Mouse (Mus musculus) neural tube, embryonic 12.5 days (tissue): ENCODE data around the gene Atp2a2. TPM values are rescaled to one million over a fixed set of nuclear protein-coding genes. Genes with fewer than 3 reads are reported as not detected.
"Not testable (repeated sequence)": the region's sequence is repeated elsewhere in the genome, so short reads cannot be mapped to it uniquely, and the experiment has no call there.

Experiments
- ATAC-seq: fragments of 200-750 bp; cut with Nextera tagmentation; 2 replicates; pipeline ENCODE4 v1.8.0; 2017; ENCODE audit warnings: low read depth, mild to moderate bottlenecking, moderate TSS enrichment, moderate library complexity; ENCODE audit not compliant: low FRiP score
- H3K27ac ChIP-seq: fragments of 300-500 bp; sonication (generic); 2 replicates; pipeline ENCODE4 v1.5.1; 2016
- H3K27me3 ChIP-seq: fragments of 300-500 bp; sonication (generic); replicated peaks from 2 replicates; pipeline ENCODE4 v1.6.1; 2016; ENCODE audit warnings: mild to moderate bottlenecking
- H3K36me3 ChIP-seq: fragments of 300-500 bp; sonication (generic); 2 replicates; pipeline ENCODE4 v1.6.1; 2016; ENCODE audit warnings: mild to moderate bottlenecking
- H3K4me1 ChIP-seq: fragments of 300-500 bp; sonication (generic); 2 replicates; pipeline ENCODE4 v1.6.1; 2016
- H3K4me2 ChIP-seq: fragments of 300-500 bp; sonication (generic); replicated peaks from 2 replicates; pipeline ENCODE4 v1.6.1; 2016; ENCODE audit warnings: mild to moderate bottlenecking
- H3K4me3 ChIP-seq: fragments of 300-500 bp; sonication (generic); 2 replicates; pipeline ENCODE4 v1.5.1; 2016
- H3K9ac ChIP-seq: fragments of 300-500 bp; sonication (generic); 2 replicates; pipeline ENCODE4 v1.6.1; 2016; ENCODE audit warnings: mild to moderate bottlenecking
- H3K9me3 ChIP-seq: fragments of 300-500 bp; sonication (generic); 2 replicates; pipeline ENCODE4 v1.6.1; 2016; ENCODE audit warnings: mild to moderate bottlenecking
- WGBS: fragments of 180-500 bp; shearing (Covaris S2); methylation state at CpG from one replicate; pipeline ENCODE4 v1.1.7; 2016; 5-methylcytosine and 5-hydroxymethylcytosine counted together
- polyA plus RNA-seq: library from polyadenylated mRNA; unstranded; fragments of >200 nt; fragmentation: Nextera tagmentation; extraction: Ambion mirVana; gene quantifications from 2 replicates; pipeline ENCODE4 v1.2.1, GENCODE M21; 2016

Gene Atp2a2
- polyA plus RNA-seq, 1 experiment from 2014 or later, result 76.1 TPM

DNA sequence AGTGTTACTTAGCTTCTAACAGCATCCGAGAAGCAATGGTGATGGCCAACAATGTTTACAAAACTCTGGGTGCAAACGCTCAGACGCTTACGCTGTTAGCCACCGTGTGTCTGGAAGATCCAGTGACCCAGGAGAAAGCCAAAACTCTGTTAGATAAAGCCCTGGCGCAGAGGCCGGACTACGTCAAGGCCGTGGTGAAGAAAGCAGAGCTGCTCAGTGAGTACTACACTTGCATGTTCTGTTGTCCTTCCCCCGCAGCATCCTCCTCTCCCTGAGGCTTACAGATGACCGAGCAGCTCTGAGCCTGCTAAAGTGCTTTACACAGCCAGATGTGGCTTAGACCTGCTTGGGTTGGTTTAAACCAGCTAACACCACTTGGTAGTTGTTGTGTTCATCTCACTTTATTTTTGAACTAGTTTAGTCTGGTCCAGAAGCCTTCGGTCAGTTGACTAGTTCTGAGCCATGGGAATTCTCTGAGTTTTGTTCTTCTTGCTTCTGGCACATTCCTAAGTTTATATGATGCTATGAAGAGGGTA, 61.9 kb downstream of the Atp2a2 start:
- no peak overlapping the region for H3K27ac ChIP-seq
- no peak for ATAC-seq
- no peak overlapping the region for H3K9ac ChIP-seq
- H3K36me3 ChIP-seq, result peaks cover 98% of the 10 kb centered on the region
- no peaks in the 10 kb centered on the region for H3K9me3 ChIP-seq
- WGBS, result 95% methylated on average over 12 of the region's 12 CpGs
- H3K4me3 ChIP-seq, result no peak overlapping the region
- H3K4me2 ChIP-seq, result no peak overlapping the region
- H3K27me3 ChIP-seq, result no peaks in the 10 kb centered on the region
- H3K4me1 ChIP-seq, result no peaks in the 10 kb centered on the region

DNA sequence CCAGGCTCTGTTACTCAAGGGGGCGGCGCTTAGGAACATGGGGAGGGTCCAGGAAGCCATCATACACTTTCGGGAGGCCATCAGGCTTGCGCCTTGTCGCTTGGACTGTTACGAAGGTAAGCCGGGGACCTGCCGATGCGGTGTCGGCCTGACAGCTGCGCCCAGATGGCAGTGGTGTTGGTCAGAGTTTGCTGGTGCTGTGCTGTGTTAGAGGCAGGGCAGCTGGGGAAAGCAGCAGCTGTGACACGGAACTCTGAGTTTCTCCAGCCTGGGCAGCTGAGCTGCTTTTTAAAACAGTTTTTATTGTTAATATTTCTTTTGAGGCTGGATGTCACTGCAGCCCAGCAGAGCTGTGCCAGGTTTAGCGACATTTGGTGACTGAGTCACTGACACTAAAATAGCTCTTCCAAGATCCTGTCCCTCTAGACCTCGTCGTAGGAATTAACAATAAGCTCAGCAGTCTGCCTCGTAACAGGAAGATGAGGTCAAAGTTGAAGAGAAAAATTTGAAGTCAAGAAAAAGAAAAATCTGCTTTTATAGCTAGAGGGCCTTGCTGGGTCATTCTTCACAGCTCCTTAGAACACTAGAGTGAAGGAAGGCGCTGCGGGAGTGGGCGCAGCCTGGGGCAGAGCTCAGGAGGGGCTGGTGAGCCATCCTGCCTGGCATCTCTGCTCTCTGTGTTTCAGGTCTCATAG, 62.5 kb downstream of the Atp2a2 start:
- ATAC-seq, result no peak
- Histone ChIP-seq H3K4me1 (no peaks in the 10 kb centered on the region), H3K27ac (no peak overlapping the region), H3K27me3 (no peaks in the 10 kb centered on the region), H3K4me2 (no peak overlapping the region), H3K36me3 (peaks cover 97% of the 10 kb centered on the region), H3K4me3 (no peak overlapping the region), H3K9ac (no peak overlapping the region), H3K9me3 (no peaks in the 10 kb centered on the region)
- 91% methylated on average over 19 of the region's 19 CpGs for WGBS

DNA sequence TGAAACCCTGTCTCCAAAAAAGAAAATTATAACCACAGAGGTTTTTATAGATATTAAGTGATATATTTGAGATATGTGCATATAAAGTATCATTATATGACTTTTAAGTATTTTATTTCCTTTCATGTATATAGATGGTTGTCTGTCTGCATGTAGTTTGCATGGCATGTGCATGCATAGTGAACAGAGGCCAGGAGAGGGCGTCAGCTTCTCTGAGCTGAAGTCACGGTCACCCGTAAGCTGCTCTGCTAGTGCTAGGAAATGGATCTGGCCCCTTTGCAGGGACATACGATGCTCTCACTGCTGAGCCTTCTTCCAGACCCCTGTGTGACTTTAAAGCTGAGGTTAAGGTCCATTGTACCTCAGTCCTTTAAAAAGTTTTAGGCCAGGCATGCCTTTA, 67.5 kb downstream of the Atp2a2 start:
- Histone ChIP-seq H3K9ac (no peak overlapping the region), H3K4me3 (no peak overlapping the region), H3K36me3 (peaks cover 96% of the 10 kb centered on the region), H3K4me2 (no peak overlapping the region), H3K9me3 (no peaks in the 10 kb centered on the region), H3K27me3 (no peaks in the 10 kb centered on the region), H3K4me1 (no peaks in the 10 kb centered on the region), H3K27ac (no peak overlapping the region)
- no peak for ATAC-seq
- 88% methylated on average over 4 of the region's 4 CpGs for WGBS

DNA sequence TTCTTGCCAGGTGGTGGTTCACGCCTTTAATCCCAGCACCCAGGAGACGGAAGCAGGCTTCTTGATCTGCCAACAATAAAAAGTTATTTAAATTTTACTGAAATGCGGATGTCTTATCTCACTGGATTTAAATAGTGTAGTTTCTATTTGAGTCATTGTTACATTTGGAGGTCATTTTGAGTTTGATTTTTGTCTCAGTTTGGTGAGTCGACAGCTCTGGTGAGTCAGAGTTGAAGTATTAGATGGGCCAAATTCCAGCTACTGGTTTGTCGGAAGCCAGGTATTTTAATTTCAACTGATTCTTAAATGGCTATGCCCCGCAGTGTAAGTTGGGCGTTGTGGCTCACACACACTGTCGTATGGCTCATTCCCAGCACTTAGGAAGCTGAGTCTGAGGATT, 70.8 kb downstream of the Atp2a2 start:
- H3K4me3 ChIP-seq, result no peak overlapping the region
- no peak for ATAC-seq
- H3K4me1 ChIP-seq, result no peaks in the 10 kb centered on the region
- no peaks in the 10 kb centered on the region for H3K27me3 ChIP-seq
- 97% methylated on average over 8 of the region's 8 CpGs for WGBS
- H3K36me3 ChIP-seq, result peaks cover 82% of the 10 kb centered on the region
- no peaks in the 10 kb centered on the region for H3K9me3 ChIP-seq
- H3K27ac ChIP-seq, result no peak overlapping the region
- no peak overlapping the region for H3K4me2 ChIP-seq
- no peak overlapping the region for H3K9ac ChIP-seq

DNA sequence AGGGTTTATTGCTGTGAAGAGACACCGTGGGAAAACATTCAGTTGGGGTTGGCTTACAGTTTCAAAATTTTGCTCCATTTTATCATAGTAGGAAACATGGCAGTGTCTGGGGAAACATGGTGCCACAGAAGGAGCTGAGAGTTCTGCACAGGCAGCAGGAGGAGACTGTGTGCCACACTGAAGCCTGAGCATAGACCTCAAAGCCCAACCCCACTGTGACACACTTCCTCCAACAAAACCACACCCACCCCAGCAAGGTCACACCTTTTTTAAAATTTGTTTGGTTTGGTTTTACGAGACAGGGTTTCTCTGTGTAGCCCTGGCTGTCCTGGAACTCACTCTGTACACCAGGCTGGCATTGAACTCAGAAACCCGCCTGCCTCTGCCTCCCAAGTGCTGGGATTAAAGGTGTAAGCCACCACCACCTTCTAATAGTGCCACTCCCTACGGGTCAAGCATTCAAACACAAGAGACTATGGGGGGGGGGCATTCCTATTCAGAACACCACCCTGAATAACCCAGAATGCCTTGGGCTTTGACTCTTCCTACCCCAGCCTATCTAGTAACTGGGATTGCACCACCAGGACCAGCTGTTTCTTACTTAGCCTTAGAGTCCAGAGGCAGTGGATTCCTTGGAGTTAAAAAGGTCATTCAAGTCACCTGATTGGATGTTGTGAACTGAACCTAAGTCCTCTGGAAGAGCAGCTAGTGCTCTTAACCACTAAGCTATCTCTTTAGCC, 71.8 kb downstream of the Atp2a2 start:
- WGBS, result 96% methylated on average over 4 of the region's 4 CpGs
- Histone ChIP-seq H3K4me2 (no peak overlapping the region), H3K4me3 (no peak overlapping the region), H3K9ac (no peak overlapping the region), H3K27ac (no peak overlapping the region), H3K4me1 (no peaks in the 10 kb centered on the region), H3K9me3 (no peaks in the 10 kb centered on the region), H3K36me3 (peaks cover 77% of the 10 kb centered on the region), H3K27me3 (no peaks in the 10 kb centered on the region)
- no peak for ATAC-seq

DNA sequence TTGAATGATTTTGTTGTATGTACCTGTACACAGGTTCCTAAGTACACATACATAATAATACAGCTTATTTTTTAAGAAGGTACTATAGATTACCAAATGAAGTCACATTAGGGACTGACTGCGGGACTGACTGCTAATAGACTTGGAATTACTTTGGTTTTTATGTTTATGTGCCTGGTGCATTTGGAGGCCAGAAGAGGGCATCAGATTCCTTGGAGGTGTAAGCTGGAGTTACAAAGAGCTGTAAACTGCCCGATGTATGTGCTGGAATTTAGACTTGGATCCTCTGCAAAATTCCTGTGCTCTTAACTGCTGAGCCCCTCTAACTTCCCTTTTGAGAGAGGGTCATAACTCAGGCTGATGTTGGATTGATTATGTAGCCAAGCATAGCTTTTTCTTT, 76.5 kb downstream of the Atp2a2 start:
- Histone ChIP-seq H3K9me3 (no peaks in the 10 kb centered on the region), H3K27me3 (no peaks in the 10 kb centered on the region), H3K4me2 (no peak overlapping the region), H3K4me1 (peaks cover 10% of the 10 kb centered on the region), H3K36me3 (peaks cover 33% of the 10 kb centered on the region), H3K27ac (no peak overlapping the region), H3K9ac (no peak overlapping the region), H3K4me3 (no peak overlapping the region)
- no peak for ATAC-seq
- WGBS, result 80% methylated on average over 2 of the region's 2 CpGs

DNA sequence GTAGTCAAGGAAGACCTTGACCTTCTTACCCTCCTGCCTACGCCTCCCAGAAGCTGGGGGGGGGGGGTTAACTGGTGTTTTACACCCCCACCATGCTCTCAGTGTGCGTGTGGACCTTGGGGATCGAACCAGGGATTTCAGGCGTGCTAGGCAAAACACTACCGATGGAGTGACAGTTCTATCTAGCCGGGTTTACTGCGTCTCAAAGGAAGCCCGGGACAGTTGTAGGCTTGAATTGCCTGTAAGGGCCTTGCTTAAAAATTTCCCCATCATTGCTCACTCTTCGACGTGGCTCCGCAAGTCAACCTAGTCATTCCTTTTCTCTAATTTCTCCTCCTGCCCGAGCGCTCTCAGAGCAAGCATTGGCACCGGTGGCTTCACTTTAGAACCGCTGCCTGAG, 78.9 kb downstream of the Atp2a2 start:
- Histone ChIP-seq H3K4me2 (peak overlapping the region; percentile 97), H3K4me1 (peaks cover 10% of the 10 kb centered on the region), H3K27ac (no peak overlapping the region), H3K9ac (peak overlapping the region; percentile 92), H3K9me3 (no peaks in the 10 kb centered on the region), H3K27me3 (no peaks in the 10 kb centered on the region), H3K4me3 (peak overlapping the region; percentile 99), H3K36me3 (peaks cover 9% of the 10 kb centered on the region; the same call in 1 of the 2 replicates)
- ATAC-seq, result no peak
- 36% methylated on average over 15 of the region's 15 CpGs for WGBS

DNA sequence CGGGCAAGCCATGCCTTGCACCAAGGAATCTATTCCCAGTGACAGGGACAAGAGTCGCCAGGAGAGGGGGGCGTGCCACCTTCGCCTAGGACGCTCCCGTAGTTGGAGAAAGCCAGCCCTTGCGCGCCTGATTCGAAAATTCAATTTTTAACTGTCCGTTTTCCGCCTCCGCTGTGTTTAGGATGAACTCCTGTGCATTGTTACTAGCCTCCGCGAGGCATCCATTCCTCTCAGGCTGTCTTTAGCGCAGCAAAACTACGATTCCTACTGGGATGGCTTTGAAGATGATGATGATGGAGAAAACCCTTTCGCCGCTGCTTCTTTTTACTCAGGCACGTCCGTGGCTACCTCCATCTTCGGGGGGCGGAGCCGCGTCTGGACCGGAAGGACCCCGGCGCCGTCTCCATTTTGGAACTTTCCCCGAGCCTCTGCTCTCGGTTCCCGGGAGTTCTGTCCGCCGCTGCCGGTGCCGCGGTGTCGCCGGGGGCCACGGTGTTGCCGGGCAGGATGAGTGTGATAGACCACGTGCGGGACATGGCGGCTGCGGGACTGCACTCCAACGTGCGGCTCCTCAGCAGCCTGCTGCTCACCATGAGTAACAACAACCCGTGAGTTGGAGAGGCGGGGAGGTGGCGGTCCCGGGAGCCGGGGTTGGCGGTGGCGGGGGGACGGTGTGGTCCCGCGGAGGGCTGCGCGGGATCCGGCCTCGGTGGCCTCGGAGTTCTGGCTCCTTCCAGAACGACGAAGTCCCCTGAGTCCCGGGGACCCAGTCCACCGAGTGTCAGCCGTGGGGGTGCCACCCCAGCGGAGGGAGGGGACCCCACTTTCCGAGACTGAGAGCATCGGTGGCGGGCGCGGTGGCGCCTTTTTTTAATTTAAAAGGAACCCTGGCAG, 79.7 kb downstream of the Atp2a2 start:
- H3K4me3 ChIP-seq, result peak overlapping the region; percentile 99
- H3K4me2 ChIP-seq, result peak overlapping the region; percentile 97
- H3K9me3 ChIP-seq, result no peaks in the 10 kb centered on the region
- peak overlapping the region; percentile 82 for H3K27ac ChIP-seq
- no peaks in the 10 kb centered on the region for H3K27me3 ChIP-seq
- H3K9ac ChIP-seq, result peak overlapping the region; percentile 92
- under 1% methylated on average over 73 of the region's 73 CpGs for WGBS
- peak; percentile 87 for ATAC-seq
- 0 out of 2 replicates have a peak, but pooled peaks cover 6% of the 10 kb centered on the region for H3K36me3 ChIP-seq
- peaks cover 10% of the 10 kb centered on the region for H3K4me1 ChIP-seq

DNA sequence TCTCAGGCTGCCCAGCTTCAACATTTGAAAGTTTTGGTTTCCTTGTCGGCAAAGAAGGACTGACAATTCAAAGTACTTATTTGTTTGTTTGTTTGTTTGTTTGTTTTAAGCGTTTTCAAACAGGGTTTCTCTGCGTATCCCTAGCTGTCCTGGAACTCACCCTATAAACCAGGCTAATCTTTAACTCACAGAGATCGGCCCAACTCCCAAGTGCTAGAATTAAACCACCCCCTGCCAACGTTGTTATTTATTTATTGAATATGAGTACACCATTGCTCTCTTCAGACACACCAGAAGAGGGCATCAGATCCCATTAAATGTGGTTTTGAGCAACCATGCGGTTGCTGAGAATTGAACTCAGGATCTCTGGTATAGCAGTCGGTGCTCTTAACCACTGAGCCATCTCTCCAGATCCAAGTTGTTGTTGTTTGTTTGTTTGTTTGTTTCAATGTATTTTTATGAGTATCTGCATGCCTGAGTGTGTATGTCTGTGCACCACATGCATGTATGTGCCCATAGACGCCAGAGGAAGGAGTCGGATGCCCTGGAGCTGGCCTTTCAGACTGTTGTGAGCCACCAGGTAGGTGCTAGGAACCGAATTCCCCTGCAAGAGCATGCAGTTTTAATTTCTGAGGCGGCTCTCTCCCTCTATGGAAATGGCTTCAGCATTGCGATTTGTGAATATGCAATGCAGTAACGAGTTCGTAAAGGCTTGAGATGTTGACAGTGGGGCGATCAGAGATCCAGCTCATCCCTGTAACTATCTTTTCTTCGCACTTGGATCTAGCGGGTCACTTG, 80.6 kb downstream of the Atp2a2 start, which contains the start of gene Anapc7:
Gene Anapc7 (plus strand): TSS at position 423 of the 798 bp plus-strand sequence.
- no peaks in the 10 kb centered on the region for H3K27me3 ChIP-seq
- peak within 1 kb of the TSS; percentile 97 for H3K4me2 ChIP-seq
- peak within 1 kb of the TSS; percentile 82 for H3K27ac ChIP-seq
- H3K9me3 ChIP-seq, result no peaks in the 10 kb centered on the region
- 24% methylated on average over 17 of the region's 17 CpGs for WGBS
- H3K4me3 ChIP-seq, result peak within 1 kb of the TSS; percentile 99
- H3K36me3 ChIP-seq, result 0 out of 2 replicates have a peak, but pooled peaks cover 6% of the 10 kb centered on the region
- ATAC-seq, result no peak
- H3K9ac ChIP-seq, result peak within 1 kb of the TSS; percentile 92
- H3K4me1 ChIP-seq, result peaks cover 10% of the 10 kb centered on the region

DNA sequence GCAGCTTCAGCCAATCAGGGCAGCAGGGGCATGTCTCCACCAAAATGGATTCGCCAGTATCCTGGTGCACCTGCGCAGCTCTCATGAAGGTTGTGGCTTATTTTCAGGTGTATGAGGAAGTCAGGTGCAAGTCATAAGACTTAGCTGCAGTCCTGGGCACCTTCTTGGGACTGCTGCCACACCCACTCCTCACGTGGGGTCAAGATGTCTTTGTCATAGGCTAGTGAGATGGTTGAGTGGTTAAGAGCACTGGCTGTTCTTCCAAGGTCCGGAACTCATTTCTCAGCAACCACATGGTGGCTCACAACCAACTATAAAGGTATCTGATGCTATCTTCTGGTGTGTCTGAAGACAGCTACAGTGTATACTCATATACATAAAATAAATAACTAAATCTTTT, 81.3 kb downstream of the Atp2a2 start:
- not testable (repeated sequence) for H3K36me3 ChIP-seq, H3K9ac ChIP-seq, H3K4me3 ChIP-seq, H3K27ac ChIP-seq, H3K4me1 ChIP-seq, H3K9me3 ChIP-seq, H3K27me3 ChIP-seq, ATAC-seq, H3K4me2 ChIP-seq
- WGBS, result 73% methylated on average over 4 of the region's 4 CpGs

DNA sequence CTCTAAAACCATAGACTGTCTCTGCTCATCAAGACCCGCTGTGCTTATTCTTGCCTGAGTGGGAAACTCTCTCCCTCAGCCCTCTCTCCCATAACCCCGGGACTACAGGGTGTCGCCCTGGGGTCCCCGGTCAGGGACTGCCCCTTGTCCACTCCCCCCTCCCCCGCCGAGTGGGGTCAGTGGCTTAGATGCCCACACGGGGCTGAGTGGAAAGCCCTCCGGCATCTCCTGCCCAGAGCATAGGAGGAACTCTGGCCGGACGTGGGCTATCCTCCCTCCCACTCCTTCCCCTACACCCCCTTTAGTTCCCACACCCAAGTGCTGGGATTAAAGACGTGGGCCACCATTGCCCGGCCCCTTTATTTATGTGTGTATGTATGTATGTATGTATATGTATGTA, 86.6 kb downstream of the Atp2a2 start:
- H3K36me3 ChIP-seq, result 0 out of 2 replicates have a peak, but pooled peaks cover under 1% of the 10 kb centered on the region
- H3K4me2 ChIP-seq, result no peak overlapping the region
- H3K9ac ChIP-seq, result no peak overlapping the region
- WGBS, result 87% methylated on average over 12 of the region's 12 CpGs
- ATAC-seq, result no peak
- H3K4me1 ChIP-seq, result no peaks in the 10 kb centered on the region
- H3K9me3 ChIP-seq, result no peaks in the 10 kb centered on the region
- H3K27ac ChIP-seq, result no peak overlapping the region
- H3K4me3 ChIP-seq, result no peak overlapping the region
- no peaks in the 10 kb centered on the region for H3K27me3 ChIP-seq
